Mouse (Mus musculus): Measurements from ENCODE around the gene Inpp5k.
A peak's percentile ranks its signal among the peaks of the same experiment; 100 is the strongest.

The Inpp5k gene

GRCm38 (mm10) chr11:75654471-75655390, 23.9 kb downstream of the Inpp5k start:
- no peak for DNase-seq (ENCODE audit: low read depth, low spot score)

- peak; percentile 51 for DNase-seq (ENCODE audit: low read depth, low spot score)
Measured at GRCm38 (mm10) chr11:75655621-75656545, 25.1 kb downstream of the Inpp5k start.

GRCm38 (mm10) chr11:75656621-75657590, 26.1 kb downstream of the Inpp5k start:
- DNase-seq (ENCODE audit: low read depth, low spot score) = no peak

- DNase-seq (ENCODE audit: low read depth, low spot score) = no peak
Measured at GRCm38 (mm10) chr11:75657841-75658240, 27.1 kb downstream of the Inpp5k start.

GRCm38 (mm10) chr11:75658311-75658710, 27.5 kb downstream of the Inpp5k start:
- no peak for DNase-seq (ENCODE audit: low read depth, low spot score)

GRCm38 (mm10) chr11:75658996-75659750, 28.4 kb downstream of the Inpp5k start:
- no peak for DNase-seq (ENCODE audit: low read depth, low spot score)

GRCm38 (mm10) chr11:75660081-75660590, 29.3 kb downstream of the Inpp5k start:
- no peak for DNase-seq (ENCODE audit: low read depth, low spot score)

- DNase-seq (ENCODE audit: low read depth, low spot score) = no peak
Measured at GRCm38 (mm10) chr11:75660941-75661800, 30.4 kb downstream of the Inpp5k start.

GRCm38 (mm10) chr11:75662131-75662530, 31.3 kb downstream of the Inpp5k start:
- no peak for DNase-seq (ENCODE audit: low read depth, low spot score)

- DNase-seq (ENCODE audit: low read depth, low spot score) = no peak
Measured at GRCm38 (mm10) chr11:75666296-75666695, 35.5 kb downstream of the Inpp5k start.

- DNase-seq (ENCODE audit: low read depth, low spot score) = no peak
Measured at GRCm38 (mm10) chr11:75668621-75669020, 37.8 kb downstream of the Inpp5k start.

GRCm38 (mm10) chr11:75669176-75669852, 38.5 kb downstream of the Inpp5k start:
- DNase-seq (ENCODE audit: low read depth, low spot score) = no peak

GRCm38 (mm10) chr11:75669853-75670200, 39.0 kb downstream of the Inpp5k start:
- no peak for DNase-seq (ENCODE audit: low read depth, low spot score)

GRCm38 (mm10) chr11:75671426-75672180, 40.8 kb downstream of the Inpp5k start:
- no peak for DNase-seq (ENCODE audit: low read depth, low spot score)

GRCm38 (mm10) chr11:75673411-75673810, 42.6 kb downstream of the Inpp5k start:
- DNase-seq (ENCODE audit: low read depth, low spot score) = no peak

- DNase-seq (ENCODE audit: low read depth, low spot score) = no peak
Measured at GRCm38 (mm10) chr11:75674875-75675274, 44.1 kb downstream of the Inpp5k start.

- no peak for DNase-seq (ENCODE audit: low read depth, low spot score)
Measured at GRCm38 (mm10) chr11:75677881-75678746, 47.3 kb downstream of the Inpp5k start.

Measured in mesoderm, embryonic 11.5 days (tissue).